Mouse (Mus musculus) kidney, adult 2 months (tissue): ENCODE results near the gene Gm19684. TPM values are rescaled to one million over a fixed set of nuclear protein-coding genes. Genes with fewer than 3 reads are reported as not detected.
"Not testable (repeated sequence)": the region's sequence is repeated elsewhere in the genome, so short reads cannot be mapped to it uniquely, and the experiment has no call there.

Experiments
- DNase-seq: peaks from one replicate; pipeline ENCODE4 v3.0.0; 2021
- H3K27ac ChIP-seq: fragments of 200-500 bp; 2 replicates; pipeline ENCODE4 v1.5.1; 2012; ENCODE audit warnings: low read depth, low read length, control low read depth, inconsistent platforms; ENCODE audit not compliant: insufficient read depth
- H3K27me3 ChIP-seq: fragments of 200-500 bp; replicated peaks from 2 replicates; pipeline ENCODE4 v1.6.1; 2012; ENCODE audit warnings: mild to moderate bottlenecking, moderate library complexity, low read length, inconsistent platforms; ENCODE audit not compliant: control insufficient read depth, insufficient read depth
- H3K36me3 ChIP-seq: fragments of 200-500 bp; 2 replicates; pipeline ENCODE4 v1.6.1; 2012; ENCODE audit warnings: mild to moderate bottlenecking, moderate library complexity, low read length, inconsistent platforms; ENCODE audit not compliant: control insufficient read depth, insufficient read depth
- H3K4me1 ChIP-seq: fragments of 200-500 bp; 2 replicates; pipeline ENCODE4 v1.6.1; 2011; ENCODE audit warnings: low read length; ENCODE audit not compliant: control insufficient read depth, insufficient read depth
- H3K4me3 ChIP-seq: fragments of 200-500 bp; 2 replicates; pipeline ENCODE4 v1.5.1; 2011; ENCODE audit warnings: mild to moderate bottlenecking, low read depth, low read length, control low read depth; ENCODE audit not compliant: insufficient read depth
- CTCF ChIP-seq: fragments of 200-500 bp; conservative IDR thresholded peaks from 2 replicates; pipeline ENCODE4 v1.5.1; 2011; ENCODE audit warnings: low read depth, mild to moderate bottlenecking, control low read depth, low read length, moderate library complexity, mixed read lengths; ENCODE audit not compliant: insufficient read depth, insufficient read length
- POLR2A ChIP-seq: fragments of 200-500 bp; IDR thresholded peaks from one replicate; pipeline ENCODE4 v1.6.1; 2011; ENCODE audit warnings: low read depth, low read length, control low read depth
- WGBS: fragments of 180-500 bp; shearing (Covaris S2); methylation state at CpG from one replicate; pipeline ENCODE4 v1.1.7; 2018; 5-methylcytosine and 5-hydroxymethylcytosine counted together
- polyA plus RNA-seq: library from polyadenylated mRNA; depleted of rRNA; stranded (reverse); fragments of >200 nt; gene quantifications from 2 replicates; pipeline ENCODE4 v1.2.3, GENCODE M21; 2012

The Gm19684 gene
- polyA plus RNA-seq, 1 experiment, result 0.36 TPM

DNA sequence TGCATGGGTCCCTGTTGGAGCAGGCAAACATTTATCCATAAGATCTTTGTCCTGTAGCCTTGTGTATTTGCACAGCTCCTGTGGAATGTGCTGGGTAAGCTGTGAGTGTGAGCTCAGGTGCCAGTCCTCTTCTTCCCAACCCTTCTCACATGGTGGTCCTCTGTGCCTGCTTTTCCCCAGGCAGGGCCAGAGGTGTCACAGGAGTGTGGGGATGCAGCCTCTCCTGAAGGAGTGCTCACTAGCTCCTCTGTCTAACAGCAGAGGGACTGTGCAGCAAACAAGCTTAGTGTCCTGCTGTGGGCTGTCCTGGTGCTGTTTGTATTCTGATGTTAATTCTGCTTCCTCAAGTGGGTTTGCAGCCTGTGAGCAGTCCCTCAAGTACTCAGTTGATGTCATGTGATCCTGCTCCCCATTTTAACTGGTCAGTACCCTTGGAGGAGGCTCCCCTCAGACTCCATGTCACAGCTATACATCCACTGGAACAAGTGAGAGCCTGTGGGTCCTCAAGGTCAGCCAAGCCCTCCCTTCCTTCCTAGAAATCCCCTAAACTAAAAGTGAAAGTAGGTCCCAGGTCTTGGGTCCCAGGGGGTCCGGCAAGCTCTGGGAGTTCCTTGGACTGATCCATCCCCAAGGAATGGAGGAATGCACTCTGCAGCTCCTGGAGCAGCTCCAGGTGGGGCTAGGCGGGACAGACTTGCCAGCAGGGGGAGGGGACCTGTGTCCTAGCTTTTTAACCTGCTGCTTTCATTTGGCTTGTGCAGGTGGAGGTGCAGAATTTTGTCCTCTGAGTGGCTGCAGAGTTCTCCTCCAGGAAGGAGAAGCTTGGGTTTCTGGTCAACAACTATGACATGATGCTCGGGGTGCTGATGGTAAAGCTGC lies 33.0 kb downstream of the Gm19684 start:
- DNase-seq, result no peak
- 21% methylated on average over 3 of the region's 3 CpGs for WGBS
- no peak for TF ChIP-seq POLR2A
- no peak for TF ChIP-seq CTCF
- no peaks in the 10 kb centered on the region for H3K36me3 ChIP-seq
- H3K4me1 ChIP-seq, result 0 out of 2 replicates have a peak, but pooled peaks cover 2% of the 10 kb centered on the region
- H3K27ac ChIP-seq, result no peak overlapping the region
- H3K4me3 ChIP-seq, result no peak overlapping the region
- 0 out of 2 replicates have a peak, but pooled peaks cover 3% of the 10 kb centered on the region for H3K27me3 ChIP-seq

GRCm38 (mm10) chr17:36157782-36158181 lies 36.3 kb downstream of the Gm19684 start:
- peak; percentile 20 for DNase-seq
- not testable (repeated sequence) for H3K4me1 ChIP-seq, H3K4me3 ChIP-seq, H3K27ac ChIP-seq, H3K27me3 ChIP-seq, H3K36me3 ChIP-seq
- WGBS, result 3% methylated on average over 36 of the region's 36 CpGs

DNA sequence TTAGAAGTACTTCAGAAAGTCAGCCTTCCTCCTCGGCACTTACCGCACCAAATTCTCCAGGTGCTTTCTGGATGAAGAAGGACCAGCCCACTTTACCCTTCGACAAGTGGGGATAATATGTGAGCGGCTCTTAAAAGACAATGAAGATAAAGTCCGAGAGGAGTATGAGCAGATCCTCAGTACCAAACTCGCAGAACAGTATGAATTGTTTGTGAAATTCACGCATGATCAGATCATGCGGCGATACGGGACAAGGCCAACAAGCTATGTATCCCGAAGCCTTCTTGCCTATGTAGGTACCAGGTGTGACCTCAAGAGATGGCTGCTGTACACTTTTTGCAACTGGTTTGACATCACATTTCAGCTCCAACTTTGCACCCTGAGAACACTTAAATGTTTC lies 36.8 kb downstream of the Gm19684 start:
- H3K27ac ChIP-seq, H3K4me1 ChIP-seq, H3K27me3 ChIP-seq, DNase-seq, H3K4me3 ChIP-seq, H3K36me3 ChIP-seq: not testable (repeated sequence)
- 15% methylated on average over 11 of the region's 11 CpGs for WGBS

DNA sequence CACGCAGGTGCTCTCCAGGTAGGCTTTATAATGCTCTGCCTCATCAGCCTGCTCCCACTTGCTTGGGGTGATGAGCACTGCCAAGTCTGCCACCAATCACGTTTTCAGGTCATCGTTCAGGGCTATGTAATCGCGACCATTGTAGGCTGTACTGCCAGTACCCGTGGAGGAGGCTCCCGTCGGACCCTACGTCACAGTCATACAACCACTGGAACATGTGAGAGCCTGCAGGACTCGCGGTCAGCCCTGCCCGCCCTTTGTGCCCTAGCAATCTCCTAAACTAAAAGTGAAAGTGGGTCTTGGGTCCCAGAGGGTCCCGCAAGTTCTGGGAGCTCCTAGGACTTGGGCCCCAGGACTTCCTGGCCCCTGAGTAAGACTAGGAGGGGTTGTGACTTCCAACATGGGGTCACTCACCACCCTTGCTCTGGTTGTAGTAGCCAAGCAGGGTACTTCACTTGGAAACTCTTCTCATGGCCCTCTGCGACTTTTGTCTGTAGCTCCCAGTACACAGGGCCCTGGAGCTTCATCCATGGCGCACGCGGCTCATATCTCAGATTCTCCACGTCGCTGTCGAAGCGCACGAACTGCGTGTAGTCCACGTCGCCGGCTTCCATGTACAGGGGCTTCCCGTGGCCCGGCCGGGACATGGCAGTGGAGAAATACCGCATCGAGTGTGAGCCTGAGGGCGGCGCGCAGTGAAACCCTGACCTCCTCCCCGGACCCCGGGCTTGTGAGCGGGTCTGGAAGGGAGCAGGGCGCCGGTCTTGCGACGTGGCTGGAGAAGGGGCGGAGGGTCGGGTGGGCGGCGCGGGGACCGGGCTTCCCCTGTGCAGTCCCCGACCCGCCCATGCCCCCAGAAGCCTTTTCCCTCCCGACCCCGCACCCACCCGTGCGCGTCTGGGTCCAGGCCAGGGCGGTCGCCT lies 39.9 kb downstream of the Gm19684 start:
- 0 out of 2 replicates have a peak, but pooled peaks cover 2% of the 10 kb centered on the region for H3K4me1 ChIP-seq
- TF ChIP-seq POLR2A, result no peak
- TF ChIP-seq CTCF, result no peak
- DNase-seq, result no peak
- H3K36me3 ChIP-seq, result no peaks in the 10 kb centered on the region
- peak overlapping the region; percentile 2; the same call in 1 of the 2 replicates for H3K4me3 ChIP-seq
- no peak overlapping the region for H3K27ac ChIP-seq
- 2% methylated on average over 56 of the region's 56 CpGs for WGBS
- 0 out of 2 replicates have a peak, but pooled peaks cover 5% of the 10 kb centered on the region for H3K27me3 ChIP-seq

GRCm38 (mm10) chr17:36166901-36167300 lies 45.4 kb downstream of the Gm19684 start:
- H3K36me3 ChIP-seq, H3K4me1 ChIP-seq, H3K27ac ChIP-seq, DNase-seq, H3K27me3 ChIP-seq, H3K4me3 ChIP-seq: not testable (repeated sequence)
- WGBS, result 36% methylated on average over 2 of the region's 2 CpGs

- 2% methylated on average over 51 of the region's 51 CpGs for WGBS
- TF ChIP-seq CTCF (no peak), POLR2A (no peak)
- peak; percentile 29 for DNase-seq
- H3K4me1 ChIP-seq, result 0 out of 2 replicates have a peak, but pooled peaks cover 2% of the 10 kb centered on the region
- H3K36me3 ChIP-seq, result no peaks in the 10 kb centered on the region
- H3K4me3 ChIP-seq, result peak overlapping the region; percentile 67
- H3K27me3 ChIP-seq, result peaks cover 3% of the 10 kb centered on the region; the same call in 1 of the 2 replicates
- no peak overlapping the region for H3K27ac ChIP-seq
Observed at GRCm38 (mm10) chr17:36167306-36168038, 46.0 kb downstream of the Gm19684 start.
